Mouse (Mus musculus) intestine, embryonic 14.5 days (tissue): ENCODE measurements at regions not wholly inside any gene's neighbourhood (a gene's known extent, or its start where the extent isn't known, plus 50 kb on each side); places are given as distances from the start of the nearest gene placed in this dataset.

Experiments used
- ATAC-seq: fragments of 200-750 bp; cut with Nextera tagmentation; replicated peaks from 2 replicates; pipeline ENCODE4 v1.8.0; 2017; ENCODE audit warnings: low read depth, moderate number of reproducible peaks, moderate TSS enrichment, moderate library complexity; ENCODE audit not compliant: low FRiP score, low TSS enrichment
- DNase-seq: peaks from one replicate; pipeline ENCODE4 v3.0.0-alpha.2; 2018; ENCODE audit warnings: low spot score
- H3K27ac ChIP-seq: fragments of 300-500 bp; sonication (generic); 2 replicates; pipeline ENCODE4 v1.5.1; 2014; ENCODE audit warnings: low read depth, mild to moderate bottlenecking, control low read depth
- H3K27me3 ChIP-seq: fragments of 300-500 bp; sonication (generic); replicated peaks from 2 replicates; pipeline ENCODE4 v1.6.1; 2014; ENCODE audit warnings: low read length, control low read depth; ENCODE audit not compliant: control insufficient read depth, insufficient read depth
- H3K36me3 ChIP-seq: fragments of 300-500 bp; sonication (generic); 2 replicates; pipeline ENCODE4 v1.6.1; 2014; ENCODE audit warnings: low read length, control low read depth; ENCODE audit not compliant: control insufficient read depth, insufficient read depth
- H3K4me1 ChIP-seq: fragments of 300-500 bp; sonication (generic); replicated peaks from 2 replicates; pipeline ENCODE4 v1.6.1; 2014; ENCODE audit warnings: low read length, control low read depth, mixed read lengths; ENCODE audit not compliant: control insufficient read depth, insufficient read depth
- H3K4me2 ChIP-seq: fragments of 300-500 bp; sonication (generic); 2 replicates; pipeline ENCODE4 v1.6.1; 2014; ENCODE audit warnings: low read length
- H3K4me3 ChIP-seq: fragments of 300-500 bp; sonication (generic); 2 replicates; pipeline ENCODE4 v1.5.1; 2014; ENCODE audit warnings: low read depth, low read length, control low read depth, mixed read lengths
- H3K9ac ChIP-seq: fragments of 300-500 bp; sonication (generic); 2 replicates; pipeline ENCODE4 v1.6.1; 2014; ENCODE audit warnings: mild to moderate bottlenecking, low read length
- H3K9me3 ChIP-seq: fragments of 300-500 bp; sonication (generic); 2 replicates; pipeline ENCODE4 v1.6.1; 2016; ENCODE audit warnings: low read length, control low read depth; ENCODE audit not compliant: control insufficient read depth
- WGBS: fragments of 180-500 bp; shearing (Covaris S2); extraction: QIAGEN DNeasy Blood & Tissue Kit; methylation state at CpG from one replicate; pipeline ENCODE4 v1.1.7; 2014; 5-methylcytosine and 5-hydroxymethylcytosine counted together

GRCm38 (mm10) chr3:148278978-148279377, 711.4 kb downstream of the Adgrl2 start:
- DNase-seq = no peak
- no peak overlapping the region for H3K4me3 ChIP-seq
- no peaks in the 10 kb centered on the region for H3K9me3 ChIP-seq
- no peaks in the 10 kb centered on the region for H3K36me3 ChIP-seq
- no peak overlapping the region for H3K9ac ChIP-seq
- no peak overlapping the region for H3K4me2 ChIP-seq
- H3K4me1 ChIP-seq = no peaks in the 10 kb centered on the region
- ATAC-seq = no peak
- H3K27me3 ChIP-seq = no peaks in the 10 kb centered on the region
- WGBS = 53% methylated on average over 3 of the region's 3 CpGs
- H3K27ac ChIP-seq = no peak overlapping the region

- no peaks in the 10 kb centered on the region for H3K36me3 ChIP-seq
- ATAC-seq = no peak
- no peak for DNase-seq
- no peaks in the 10 kb centered on the region for H3K4me1 ChIP-seq
- H3K9ac ChIP-seq = no peak overlapping the region
- WGBS = 73% methylated on average over 4 of the region's 4 CpGs
- H3K27ac ChIP-seq = no peak overlapping the region
- H3K27me3 ChIP-seq = no peaks in the 10 kb centered on the region
- no peaks in the 10 kb centered on the region for H3K9me3 ChIP-seq
- no peak overlapping the region for H3K4me2 ChIP-seq
- no peak overlapping the region for H3K4me3 ChIP-seq
Measured at GRCm38 (mm10) chr3:148272159-148272848, 718.1 kb downstream of the Adgrl2 start.

- Histone ChIP-seq H3K36me3 (no peaks in the 10 kb centered on the region), H3K4me3 (no peak overlapping the region), H3K4me2 (no peak overlapping the region), H3K27ac (no peak overlapping the region), H3K9ac (no peak overlapping the region), H3K9me3 (no peaks in the 10 kb centered on the region), H3K4me1 (no peaks in the 10 kb centered on the region), H3K27me3 (no peaks in the 10 kb centered on the region)
- DNase-seq (no peak), ATAC-seq (no peak)
- 90% methylated on average over 4 of the region's 4 CpGs for WGBS
Measured at GRCm38 (mm10) chr3:148268812-148269211, 721.5 kb downstream of the Adgrl2 start.

GRCm38 (mm10) chr3:148259211-148259610, 731.1 kb downstream of the Adgrl2 start:
- no peaks in the 10 kb centered on the region for H3K27me3 ChIP-seq

GRCm38 (mm10) chr3:148248617-148249016, 741.7 kb downstream of the Adgrl2 start:
- no peak overlapping the region for H3K27ac ChIP-seq
- H3K4me2 ChIP-seq = no peak overlapping the region
- no peak for DNase-seq
- H3K4me3 ChIP-seq = no peak overlapping the region
- no peaks in the 10 kb centered on the region for H3K9me3 ChIP-seq
- H3K4me1 ChIP-seq = no peaks in the 10 kb centered on the region
- 78% methylated on average over 1 of the region's 1 CpGs for WGBS
- H3K9ac ChIP-seq = no peak overlapping the region
- H3K36me3 ChIP-seq = no peaks in the 10 kb centered on the region
- H3K27me3 ChIP-seq = no peaks in the 10 kb centered on the region
- no peak for ATAC-seq

More at GRCm38 (mm10) chr3:148259211-148259610, 731.1 kb downstream of the Adgrl2 start:
- no peak overlapping the region for H3K4me2 ChIP-seq
- H3K36me3 ChIP-seq = no peaks in the 10 kb centered on the region
- H3K4me1 ChIP-seq = no peaks in the 10 kb centered on the region
- ATAC-seq (no peak), DNase-seq (no peak)
- no peaks in the 10 kb centered on the region for H3K9me3 ChIP-seq
- no peak overlapping the region for H3K4me3 ChIP-seq
- WGBS = 88% methylated on average over 1 of the region's 1 CpGs
- no peak overlapping the region for H3K9ac ChIP-seq
- no peak overlapping the region for H3K27ac ChIP-seq

- Histone ChIP-seq H3K9me3 (no peaks in the 10 kb centered on the region), H3K27me3 (no peaks in the 10 kb centered on the region), H3K36me3 (no peaks in the 10 kb centered on the region), H3K4me2 (no peak overlapping the region), H3K9ac (no peak overlapping the region), H3K4me1 (no peaks in the 10 kb centered on the region), H3K4me3 (no peak overlapping the region), H3K27ac (no peak overlapping the region)
- no peak for ATAC-seq
- no peak for DNase-seq
Measured at GRCm38 (mm10) chr3:148246786-148247185, 743.6 kb downstream of the Adgrl2 start.

- no peaks in the 10 kb centered on the region for H3K9me3 ChIP-seq
- ATAC-seq = no peak
- no peak overlapping the region for H3K27ac ChIP-seq
Measured at GRCm38 (mm10) chr3:148238093-148238492, 752.3 kb downstream of the Adgrl2 start.

GRCm38 (mm10) chr3:148237555-148237954, 752.8 kb downstream of the Adgrl2 start:
- Histone ChIP-seq H3K4me2 (no peak overlapping the region), H3K27ac (no peak overlapping the region), H3K36me3 (no peaks in the 10 kb centered on the region), H3K4me1 (no peaks in the 10 kb centered on the region), H3K4me3 (no peak overlapping the region), H3K9ac (no peak overlapping the region), H3K9me3 (no peaks in the 10 kb centered on the region), H3K27me3 (no peaks in the 10 kb centered on the region)
- ATAC-seq (no peak), DNase-seq (no peak)
- WGBS = 78% methylated on average over 6 of the region's 6 CpGs

More at GRCm38 (mm10) chr3:148238093-148238492, 752.3 kb downstream of the Adgrl2 start:
- Histone ChIP-seq H3K36me3 (no peaks in the 10 kb centered on the region), H3K4me3 (no peak overlapping the region), H3K4me2 (no peak overlapping the region), H3K4me1 (no peaks in the 10 kb centered on the region), H3K9ac (no peak overlapping the region), H3K27me3 (no peaks in the 10 kb centered on the region)
- no peak for DNase-seq

- ATAC-seq = no peak
- Histone ChIP-seq H3K9ac (no peak overlapping the region), H3K27me3 (no peaks in the 10 kb centered on the region), H3K36me3 (no peaks in the 10 kb centered on the region), H3K4me2 (no peak overlapping the region), H3K9me3 (no peaks in the 10 kb centered on the region), H3K4me3 (no peak overlapping the region), H3K27ac (no peak overlapping the region), H3K4me1 (no peaks in the 10 kb centered on the region)
- no peak for DNase-seq
- 81% methylated on average over 2 of the region's 2 CpGs for WGBS
Measured at GRCm38 (mm10) chr3:148233616-148234015, 756.7 kb downstream of the Adgrl2 start.
